Mouse (Mus musculus): ENCODE results near the gene Rbpjl.

DNA sequence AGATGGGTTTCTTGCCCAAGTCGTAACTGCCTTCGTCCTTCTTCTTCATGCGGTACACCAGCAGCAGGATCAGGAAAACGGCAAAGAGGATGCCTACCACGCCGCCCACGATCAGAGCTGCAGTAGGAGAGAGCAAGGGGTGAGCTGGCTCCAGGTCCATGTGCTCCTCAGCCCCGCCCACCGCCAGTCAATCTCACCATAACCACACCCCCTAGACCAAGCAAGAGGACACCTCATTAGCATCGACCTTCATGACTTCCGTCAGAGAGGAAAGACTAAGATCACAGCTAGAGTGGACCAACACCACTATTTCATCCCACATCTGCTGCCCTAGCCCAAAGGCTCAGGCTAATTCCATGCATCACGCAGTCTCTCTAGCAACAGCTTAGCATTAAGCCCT, 23.2 kb downstream of the Rbpjl start:
- TF ChIP-seq CTCF (IDR thresholded peaks at IDR 0.05; ENCODE audit: low read depth) (no peak), EP300 (optimal IDR thresholded peaks at IDR 0.05) (no peak)

Data from stomach, postnatal 0 days (tissue).